Mouse (Mus musculus): ENCODE data around the gene DXBay18.
"Not testable (repeated sequence)": the region's sequence is repeated elsewhere in the genome, so short reads cannot be mapped to it uniquely, and the experiment has no call there.

DNA sequence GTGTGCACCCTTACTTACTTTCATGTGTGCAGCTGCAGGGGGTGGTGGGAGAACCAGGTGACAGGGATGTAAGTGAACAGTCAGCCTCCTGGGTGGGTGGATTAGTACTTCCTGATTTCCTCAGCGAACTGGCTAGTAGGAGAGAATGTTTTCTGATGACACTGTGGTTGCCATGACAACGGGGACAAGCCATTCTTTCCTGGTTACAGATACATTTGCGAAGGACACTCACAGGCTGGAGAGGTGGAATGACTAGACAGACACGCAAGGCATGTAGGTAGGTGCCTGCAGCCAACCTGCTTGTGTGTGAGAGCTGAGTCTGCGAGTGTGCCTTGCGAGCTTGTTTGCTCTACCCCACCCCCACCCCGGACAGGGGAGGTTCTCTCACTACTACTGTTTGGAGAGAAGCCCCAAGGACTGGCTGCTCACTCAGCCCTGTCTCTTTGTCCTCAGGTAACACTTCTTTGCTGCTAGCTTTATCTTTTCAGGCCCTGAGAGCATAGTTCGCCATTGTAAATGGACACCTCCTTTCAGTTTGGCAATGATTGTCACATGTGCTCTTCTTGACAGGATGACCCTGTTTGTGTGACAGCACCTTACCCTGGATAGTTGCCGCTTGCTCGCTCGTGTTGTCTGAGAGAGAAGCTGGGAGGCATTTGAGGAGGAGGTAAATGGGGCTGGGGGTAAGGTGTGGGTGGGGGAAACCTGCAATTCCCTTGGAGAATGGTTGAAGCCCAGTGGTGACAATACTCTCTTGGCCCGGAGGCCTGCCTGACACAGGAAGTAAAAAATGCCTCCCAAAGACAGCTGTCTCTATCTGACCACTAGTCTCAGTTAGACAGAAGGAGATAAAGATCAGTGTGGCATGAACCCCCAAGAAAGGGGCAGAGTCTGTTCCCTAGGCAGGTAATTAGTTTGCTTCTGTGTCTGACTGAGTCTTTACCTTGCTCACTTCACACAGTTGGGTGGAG lies 26.1 kb downstream of the DXBay18 start:
- TF ChIP-seq CTCF (IDR thresholded peaks at IDR 0.05; ENCODE audit: extremely low read depth, insufficient read length, insufficient replicate concordance, low read depth, low read length); POLR2A (IDR thresholded peaks at IDR 0.05; ENCODE audit: low read depth, low read length): not testable (repeated sequence)

All from small intestine, adult 2 months (tissue).